Mouse (Mus musculus): ENCODE results near the gene Prim2. TPM values are rescaled to one million over a fixed set of nuclear protein-coding genes. Genes with fewer than 3 reads are reported as not detected.

Gene Prim2
- polyA plus RNA-seq (2015; fragmentation: Nextera tagmentation; extraction: Ambion mirVana) = 14.1 and 15.7 TPM in 2 replicates

DNA sequence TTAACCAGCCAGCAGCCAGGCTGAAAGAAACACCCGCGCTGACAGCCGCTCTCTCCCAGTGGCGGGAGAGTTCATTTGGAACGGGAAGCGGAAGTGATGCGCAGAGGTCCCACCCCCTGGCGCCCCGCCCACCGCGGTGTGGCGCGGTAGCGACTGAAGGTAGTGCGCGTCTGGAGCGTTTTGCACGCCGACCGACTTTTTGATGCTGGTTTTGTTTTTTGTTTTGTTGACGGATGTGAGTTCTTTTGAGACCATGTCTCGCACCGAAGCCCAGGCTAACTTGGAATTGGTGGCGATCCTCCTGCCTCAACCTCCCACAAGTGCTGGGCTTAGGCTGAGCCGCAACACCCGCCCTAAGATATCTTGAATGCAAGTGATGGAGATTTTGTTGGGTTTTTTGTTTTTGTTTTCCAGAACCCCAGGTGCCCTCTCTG is at the start of gene Prim2:
Gene Prim2 (minus strand): TSS at position 88 of the 434 bp plus-strand sequence.
- peak within 1 kb of the TSS; percentile 95 for H3K4me2 ChIP-seq (ENCODE audit: low read depth, low read length)
- H3K36me3 ChIP-seq (replicated peaks; ENCODE audit: insufficient read depth, low read length) = peaks cover 22% of the 10 kb centered on the region
- TF ChIP-seq EP300 (IDR thresholded peaks at IDR 0.05; ENCODE audit: low read depth) (no peak), CTCF (IDR thresholded peaks at IDR 0.05; ENCODE audit: low read depth) (no peak)
- under 1% methylated on average over 26 of the region's 26 CpGs for WGBS (ENCODE audit: insufficient replicate concordance)
- peak within 1 kb of the TSS; percentile 79 for H3K9ac ChIP-seq (replicated peaks)
- no peaks in the 10 kb centered on the region for H3K9me3 ChIP-seq (ENCODE audit: low read length)
- no peaks in the 10 kb centered on the region for H3K27me3 ChIP-seq (ENCODE audit: insufficient read depth, low read length)
- H3K4me1 ChIP-seq (ENCODE audit: insufficient read depth) = peaks cover 5% of the 10 kb centered on the region; the same call in 1 of the 2 replicates
- peak within 1 kb of the TSS; percentile 84 for H3K4me3 ChIP-seq (ENCODE audit: low read depth, low read length)
- peak; percentile 90 for ATAC-seq
- peak; percentile 96 for DNase-seq
- peak within 1 kb of the TSS; percentile 81 for H3K27ac ChIP-seq (ENCODE audit: low read depth)

DNA sequence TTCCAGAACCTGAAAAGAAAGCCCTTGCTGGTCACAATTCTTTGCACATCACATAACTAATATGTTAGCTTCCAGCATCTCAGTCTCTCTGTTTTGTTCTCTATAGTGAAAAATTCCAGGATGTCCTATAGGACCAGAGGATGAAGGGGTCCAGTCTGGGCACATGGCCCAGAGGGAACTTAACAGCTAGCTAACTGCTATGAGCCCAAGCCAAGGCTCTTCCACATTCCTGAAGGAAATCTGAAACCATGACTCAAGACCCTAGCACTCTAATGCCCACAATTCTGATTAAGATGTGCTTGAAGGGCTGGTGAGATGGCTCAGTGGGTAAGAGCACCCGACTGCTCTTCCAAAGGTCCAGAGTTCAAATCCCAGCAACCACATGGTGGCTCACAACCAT is 48.0 kb upstream of the Prim2 start:
- no peak overlapping the region for H3K27ac ChIP-seq (ENCODE audit: low read depth)
- no peak overlapping the region for H3K4me2 ChIP-seq (ENCODE audit: low read depth, low read length)
- ATAC-seq (no peak), DNase-seq (no peak)
- 67% methylated on average over 1 of the region's 1 CpGs for WGBS (ENCODE audit: insufficient replicate concordance)
- no peaks in the 10 kb centered on the region for H3K4me1 ChIP-seq (ENCODE audit: insufficient read depth)
- H3K4me3 ChIP-seq (ENCODE audit: low read depth, low read length) = no peak overlapping the region
- no peaks in the 10 kb centered on the region for H3K9me3 ChIP-seq (ENCODE audit: low read length)
- H3K9ac ChIP-seq (replicated peaks) = no peak overlapping the region
- H3K36me3 ChIP-seq (replicated peaks; ENCODE audit: insufficient read depth, low read length) = no peaks in the 10 kb centered on the region
- TF ChIP-seq CTCF (IDR thresholded peaks at IDR 0.05; ENCODE audit: low read depth) (no peak), EP300 (IDR thresholded peaks at IDR 0.05; ENCODE audit: low read depth) (no peak)
- no peaks in the 10 kb centered on the region for H3K27me3 ChIP-seq (ENCODE audit: insufficient read depth, low read length)

DNA sequence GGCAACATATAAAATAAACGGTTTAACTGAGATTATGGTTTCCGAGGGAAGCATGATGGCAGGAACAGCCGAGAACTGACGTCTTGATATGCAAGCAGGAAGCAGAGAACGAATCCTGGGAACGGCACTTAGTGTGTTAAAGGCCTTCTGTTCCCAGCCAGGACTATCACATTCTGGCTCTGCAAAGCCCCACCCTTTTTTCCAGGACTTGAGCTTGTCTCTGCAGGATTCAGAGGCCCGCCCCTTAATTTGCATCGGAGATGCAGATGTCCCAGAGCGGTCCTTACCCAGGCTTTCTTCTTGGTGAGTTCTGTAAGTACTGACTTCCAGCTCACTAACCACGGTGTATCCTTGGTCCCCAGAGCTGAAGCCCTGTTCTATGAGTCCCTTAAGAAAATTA is 45.2 kb upstream of the Prim2 start:
- no peaks in the 10 kb centered on the region for H3K9me3 ChIP-seq (ENCODE audit: low read length)
- no peak overlapping the region for H3K4me3 ChIP-seq (ENCODE audit: low read depth, low read length)
- no peaks in the 10 kb centered on the region for H3K27me3 ChIP-seq (ENCODE audit: insufficient read depth, low read length)
- H3K4me2 ChIP-seq (ENCODE audit: low read depth, low read length) = no peak overlapping the region
- no peak for ATAC-seq
- H3K4me1 ChIP-seq (ENCODE audit: insufficient read depth) = no peaks in the 10 kb centered on the region
- no peak for DNase-seq
- H3K9ac ChIP-seq (replicated peaks) = no peak overlapping the region
- 7% methylated on average over 10 of the region's 10 CpGs for WGBS (ENCODE audit: insufficient replicate concordance)
- H3K27ac ChIP-seq (ENCODE audit: low read depth) = no peak overlapping the region
- H3K36me3 ChIP-seq (replicated peaks; ENCODE audit: insufficient read depth, low read length) = no peaks in the 10 kb centered on the region
- TF ChIP-seq CTCF (IDR thresholded peaks at IDR 0.05; ENCODE audit: low read depth) (no peak), EP300 (IDR thresholded peaks at IDR 0.05; ENCODE audit: low read depth) (no peak)

DNA sequence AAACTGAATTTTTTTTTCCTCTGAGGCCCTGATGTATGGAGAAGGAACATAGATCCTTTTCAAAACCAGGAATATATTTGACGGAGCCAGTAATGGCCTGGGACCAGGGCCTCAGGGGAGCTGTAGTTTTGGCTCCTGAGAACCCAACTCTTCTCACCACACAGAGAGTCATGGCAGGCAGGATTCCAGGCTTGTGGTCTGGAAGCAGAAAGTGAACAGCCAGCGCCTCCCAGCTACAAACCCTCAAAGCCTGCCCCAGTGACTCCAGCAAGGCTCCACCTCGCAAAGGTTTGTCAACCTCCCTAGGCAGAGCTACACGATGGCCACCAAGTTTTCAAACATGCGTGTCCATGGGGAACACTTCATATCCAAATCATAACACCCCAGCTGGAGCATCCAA is 42.4 kb upstream of the Prim2 start:
- TF ChIP-seq EP300 (IDR thresholded peaks at IDR 0.05; ENCODE audit: low read depth) (no peak), CTCF (IDR thresholded peaks at IDR 0.05; ENCODE audit: low read depth) (no peak)
- H3K9me3 ChIP-seq (ENCODE audit: low read length) = no peaks in the 10 kb centered on the region
- ATAC-seq (no peak), DNase-seq (no peak)
- no peaks in the 10 kb centered on the region for H3K27me3 ChIP-seq (ENCODE audit: insufficient read depth, low read length)
- no peaks in the 10 kb centered on the region for H3K4me1 ChIP-seq (ENCODE audit: insufficient read depth)
- no peak overlapping the region for H3K9ac ChIP-seq (replicated peaks)
- H3K4me2 ChIP-seq (ENCODE audit: low read depth, low read length) = no peak overlapping the region
- WGBS (ENCODE audit: insufficient replicate concordance) = 74% methylated on average over 5 of the region's 5 CpGs
- H3K27ac ChIP-seq (ENCODE audit: low read depth) = no peak overlapping the region
- no peak overlapping the region for H3K4me3 ChIP-seq (ENCODE audit: low read depth, low read length)
- H3K36me3 ChIP-seq (replicated peaks; ENCODE audit: insufficient read depth, low read length) = no peaks in the 10 kb centered on the region

DNA sequence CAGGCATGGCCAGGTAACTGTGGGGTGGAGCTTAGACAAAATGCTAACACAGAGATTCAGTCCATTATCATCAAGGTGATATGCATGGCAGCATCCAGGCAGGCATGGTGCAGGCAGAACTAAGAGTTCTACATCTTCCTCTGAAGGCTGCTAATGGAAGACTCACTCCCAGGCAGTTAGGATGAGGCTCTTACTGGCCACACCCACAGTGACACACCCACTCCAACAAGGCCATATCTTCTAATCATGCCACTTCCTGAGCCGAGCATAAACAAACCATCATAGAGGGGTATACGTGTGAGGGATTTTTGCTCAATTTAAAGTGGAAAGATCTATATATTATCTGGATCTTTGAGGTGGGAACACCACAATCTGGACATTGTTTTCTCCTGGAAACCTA is 40.0 kb upstream of the Prim2 start:
- Histone ChIP-seq H3K4me2 (ENCODE audit: low read depth, low read length) (no peak overlapping the region), H3K27ac (ENCODE audit: low read depth) (no peak overlapping the region), H3K4me1 (ENCODE audit: insufficient read depth) (no peaks in the 10 kb centered on the region), H3K4me3 (ENCODE audit: low read depth, low read length) (no peak overlapping the region), H3K36me3 (replicated peaks; ENCODE audit: insufficient read depth, low read length) (no peaks in the 10 kb centered on the region), H3K9ac (replicated peaks) (no peak overlapping the region), H3K27me3 (ENCODE audit: insufficient read depth, low read length) (no peaks in the 10 kb centered on the region), H3K9me3 (ENCODE audit: low read length) (no peaks in the 10 kb centered on the region)
- no peak for DNase-seq
- no peak for TF ChIP-seq CTCF (IDR thresholded peaks at IDR 0.05; ENCODE audit: low read depth)
- no peak for TF ChIP-seq EP300 (IDR thresholded peaks at IDR 0.05; ENCODE audit: low read depth)
- ATAC-seq = no peak
- WGBS (ENCODE audit: insufficient replicate concordance) = 25% methylated on average over 2 of the region's 2 CpGs

DNA sequence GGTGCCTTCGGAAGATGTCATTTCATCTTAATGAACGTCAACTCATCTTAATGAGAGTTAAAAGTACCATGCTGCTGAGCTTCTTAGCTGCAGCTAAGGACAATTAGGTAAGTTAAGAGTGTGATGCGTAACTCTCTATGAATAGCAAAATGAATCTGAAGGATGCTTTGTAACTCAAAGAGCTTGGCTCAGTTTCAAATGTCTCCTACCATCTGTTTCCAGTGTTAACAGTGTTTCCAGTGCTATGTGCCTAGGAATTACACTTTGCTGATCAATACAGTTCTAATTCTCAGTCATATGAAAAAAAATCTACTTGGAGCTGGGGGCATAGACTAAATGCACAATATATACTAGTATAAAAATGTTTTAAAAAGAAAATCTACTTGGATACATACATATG is 31.6 kb upstream of the Prim2 start:
- Histone ChIP-seq H3K4me3 (ENCODE audit: low read depth, low read length) (no peak overlapping the region), H3K9me3 (ENCODE audit: low read length) (no peaks in the 10 kb centered on the region), H3K27ac (ENCODE audit: low read depth) (no peak overlapping the region), H3K36me3 (replicated peaks; ENCODE audit: insufficient read depth, low read length) (no peaks in the 10 kb centered on the region), H3K9ac (replicated peaks) (no peak overlapping the region), H3K27me3 (ENCODE audit: insufficient read depth, low read length) (no peaks in the 10 kb centered on the region), H3K4me2 (ENCODE audit: low read depth, low read length) (no peak overlapping the region), H3K4me1 (ENCODE audit: insufficient read depth) (no peaks in the 10 kb centered on the region)
- TF ChIP-seq CTCF (IDR thresholded peaks at IDR 0.05; ENCODE audit: low read depth) (no peak), EP300 (IDR thresholded peaks at IDR 0.05; ENCODE audit: low read depth) (no peak)
- WGBS (ENCODE audit: insufficient replicate concordance) = 72% methylated on average over 3 of the region's 3 CpGs
- DNase-seq = no peak
- no peak for ATAC-seq

DNA sequence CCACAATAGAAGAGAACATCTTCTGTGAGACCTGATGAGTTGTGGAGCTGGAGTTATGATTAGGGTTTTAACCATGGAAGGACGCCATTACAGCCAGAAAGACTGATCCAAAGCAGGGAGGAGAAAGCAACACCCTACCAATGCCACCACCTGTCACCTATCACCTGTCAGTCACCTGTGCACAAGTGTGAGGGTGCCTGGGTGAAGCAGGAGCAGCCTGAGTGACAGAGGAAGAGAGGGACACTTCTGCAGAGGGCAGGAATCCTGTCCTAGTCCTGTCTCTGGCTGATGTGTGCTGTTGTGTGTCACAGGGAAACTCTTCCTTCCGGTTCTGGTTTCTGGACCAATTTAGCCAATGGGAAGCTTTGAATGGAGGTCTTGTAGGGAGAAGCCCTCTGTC is 26.4 kb upstream of the Prim2 start:
- Histone ChIP-seq H3K27ac (ENCODE audit: low read depth) (no peak overlapping the region), H3K36me3 (replicated peaks; ENCODE audit: insufficient read depth, low read length) (no peaks in the 10 kb centered on the region), H3K4me3 (ENCODE audit: low read depth, low read length) (no peak overlapping the region), H3K4me1 (ENCODE audit: insufficient read depth) (no peaks in the 10 kb centered on the region), H3K4me2 (ENCODE audit: low read depth, low read length) (no peak overlapping the region), H3K27me3 (ENCODE audit: insufficient read depth, low read length) (no peaks in the 10 kb centered on the region), H3K9ac (replicated peaks) (no peak overlapping the region), H3K9me3 (ENCODE audit: low read length) (no peaks in the 10 kb centered on the region)
- no peak for ATAC-seq
- TF ChIP-seq CTCF (IDR thresholded peaks at IDR 0.05; ENCODE audit: low read depth) (no peak), EP300 (IDR thresholded peaks at IDR 0.05; ENCODE audit: low read depth) (no peak)
- WGBS (ENCODE audit: insufficient replicate concordance) = 69% methylated on average over 2 of the region's 2 CpGs
- DNase-seq = no peak

All from liver, postnatal 0 days (tissue).